Mouse (Mus musculus) hematopoietic multipotent progenitor cell, adult 10-12 weeks (in vitro differentiated cells): ENCODE measurements around the gene Zfp622. TPM values are rescaled to one million over a fixed set of nuclear protein-coding genes. Genes with fewer than 3 reads are reported as not detected.

Source experiments
- polyA plus RNA-seq: library from polyadenylated mRNA; stranded (reverse); fragments of >175 nt; gene quantifications from 2 replicates; pipeline ENCODE4 v1.2.3, GENCODE M21; 2012; ENCODE audit warnings: low replicate concordance

Gene Zfp622
- 39.3 and 84.0 TPM in 2 replicates for polyA plus RNA-seq

GRCm38 (mm10) chr15:25984067-25984733 is at the start of gene Zfp622:
Zfp622 (plus strand) TSS chr15:25984366.

Other genes with a start within 250 kb of the Zfp622 start
- gene Retreg1, start 141.2 kb upstream of the Zfp622 start, polyA plus RNA-seq = 21.1 and 24.3 TPM in 2 replicates